In the genomic region with DNA sequence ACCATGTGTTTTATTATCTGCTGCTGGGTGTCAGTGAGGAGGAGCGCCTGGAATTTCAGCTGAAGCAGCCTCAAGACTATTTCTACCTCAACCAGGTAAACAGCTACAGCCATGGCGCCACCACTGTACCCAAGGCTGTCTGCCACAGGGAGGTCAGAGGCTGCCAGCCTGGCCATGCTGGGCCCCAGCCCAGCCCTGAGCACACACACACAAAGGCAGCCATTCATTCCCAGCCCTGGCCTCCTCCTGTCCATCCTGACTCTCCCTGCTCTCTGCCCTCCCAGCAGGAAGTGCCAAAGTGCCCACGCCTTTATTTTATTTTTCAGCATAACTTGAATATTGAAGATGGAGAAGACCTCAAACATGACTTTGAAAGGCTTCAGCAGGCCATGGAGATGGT, we compare ENCODE assay signal across 20 mouse cellular contexts. TPM values are rescaled to one million over a fixed set of nuclear protein-coding genes. Genes with fewer than 3 reads are reported as not detected.
DNase-seq lines count a peak whose midpoint lies in the region; ATAC-seq lines count a peak whose summit lies in the region.
"Had no signal": no experiment of that assay in that cellular context is flagged by ENCODE, and none has a peak within 500 bp of the region (broad histone marks: within the 10 kb centered on the region; RNA-seq: fewer than 3 reads in every experiment).

No protein-coding gene starts in this region.

- intact Hi-C loops in heart, postnatal 10 days (cut with DNase I): loop anchor here (2.0 kb wide), 1 partner anchor 50 kb away; a partner anchor contains a TSS

- no peak for DNase-seq in heart, postnatal 10 days
- DNase-seq in limb, embryonic 10.5 days (ENCODE audit: low spot score): no peak
- DNase-seq in fibroblast of lung, adult 2 months (ENCODE audit: low read depth): peak; percentile 49
- DNase-seq in hindbrain, embryonic 14.5 days (ENCODE audit: low spot score): no peak
- DNase-seq: adrenal gland, adult 8-10 months; adrenal gland, postnatal 25 days; cerebellum, adult 9-10 months; cerebellum, postnatal 14 days; forebrain, postnatal 0 days; gastrocnemius, postnatal 14 days; heart, adult 18-20 months had no signal

- WGBS in heart, embryonic 11.5 days (ENCODE audit: insufficient replicate concordance): 87% methylated on average over 3 of the region's 3 CpGs
- WGBS in limb, embryonic 15.5 days: 81% methylated on average over 3 of the region's 3 CpGs
- 94% methylated on average over 3 of the region's 3 CpGs for WGBS in limb, embryonic 10.5 days
- 91% methylated on average over 3 of the region's 3 CpGs for WGBS in hindbrain, embryonic 14.5 days

- ATAC-seq in heart, embryonic 11.5 days (replicated peaks; ENCODE audit: insufficient number of reproducible peaks, low FRiP score, low TSS enrichment): no peak
- no peak for ATAC-seq in limb, embryonic 15.5 days (ENCODE audit: insufficient number of reproducible peaks, low FRiP score, low TSS enrichment, low read depth)
- ATAC-seq in hindbrain, embryonic 14.5 days (ENCODE audit: low FRiP score): no peak
- ATAC-seq: activated CD4-positive, CD25-positive, alpha-beta regulatory T cell, adult 4 months; CD4-positive, CD25-positive, alpha-beta regulatory T cell, adult 4 months; forebrain, embryonic 14.5 days; forebrain, postnatal 0 days; hindbrain, embryonic 16.5 days; intestine, embryonic 15.5 days had no signal

- no peaks in the 10 kb centered on the region for H3K4me1 ChIP-seq in heart, embryonic 11.5 days (ENCODE audit: control insufficient read depth, insufficient read depth, low read length)
- H3K4me1 ChIP-seq in limb, embryonic 15.5 days: no peaks in the 10 kb centered on the region
- no peaks in the 10 kb centered on the region for H3K4me1 ChIP-seq in limb, embryonic 10.5 days
- no peaks in the 10 kb centered on the region for H3K4me1 ChIP-seq in hindbrain, embryonic 14.5 days (replicated peaks; ENCODE audit: control insufficient read depth, insufficient read depth, low read length)
- H3K4me1 ChIP-seq: heart, embryonic 13.5 days; hindbrain, embryonic 12.5 days; intestine, embryonic 15.5 days had no signal

- 0 out of 2 replicates have a peak overlapping the region, but pooled peaks have one; percentile 2 for H3K9ac ChIP-seq in heart, embryonic 11.5 days (ENCODE audit: low read depth, low read length)
- no peak overlapping the region for H3K9ac ChIP-seq in limb, embryonic 15.5 days
- no peak overlapping the region for H3K9ac ChIP-seq in hindbrain, embryonic 14.5 days
- H3K9ac ChIP-seq: forebrain, postnatal 0 days; heart, embryonic 13.5 days; hindbrain, embryonic 12.5 days; intestine, embryonic 15.5 days had no signal

- no peaks in the 10 kb centered on the region for H3K9me3 ChIP-seq in heart, embryonic 11.5 days (replicated peaks; ENCODE audit: control insufficient read depth, low read length)
- no peaks in the 10 kb centered on the region for H3K9me3 ChIP-seq in limb, embryonic 15.5 days
- H3K9me3 ChIP-seq in limb, embryonic 10.5 days (replicated peaks): no peaks in the 10 kb centered on the region
- H3K9me3 ChIP-seq in hindbrain, embryonic 14.5 days (ENCODE audit: control insufficient read depth, low read length): no peaks in the 10 kb centered on the region
- H3K9me3 ChIP-seq: heart, embryonic 13.5 days; hindbrain, embryonic 12.5 days; intestine, embryonic 15.5 days had no signal

- no peaks in the 10 kb centered on the region for H3K27me3 ChIP-seq in heart, embryonic 11.5 days (ENCODE audit: control insufficient read depth, insufficient read depth, low read length)
- no peaks in the 10 kb centered on the region for H3K27me3 ChIP-seq in limb, embryonic 15.5 days
- H3K27me3 ChIP-seq in limb, embryonic 10.5 days (ENCODE audit: low read depth, poor library complexity, severe bottlenecking): no peaks in the 10 kb centered on the region
- no peaks in the 10 kb centered on the region for H3K27me3 ChIP-seq in hindbrain, embryonic 14.5 days (ENCODE audit: control insufficient read depth, insufficient read depth, low read length)
- H3K27me3 ChIP-seq: heart, embryonic 13.5 days; hindbrain, embryonic 12.5 days; intestine, embryonic 15.5 days had no signal

- no peak overlapping the region for H3K27ac ChIP-seq in heart, embryonic 11.5 days (ENCODE audit: low read depth, low read length)
- peak overlapping the region; percentile 38; the same call in 1 of the 2 replicates for H3K27ac ChIP-seq in limb, embryonic 15.5 days
- no peak overlapping the region for H3K27ac ChIP-seq in limb, embryonic 10.5 days
- H3K27ac ChIP-seq in hindbrain, embryonic 14.5 days: no peak overlapping the region
- H3K27ac ChIP-seq: heart, embryonic 13.5 days; hindbrain, embryonic 12.5 days; intestine, embryonic 15.5 days had no signal

- H3K4me3 ChIP-seq in heart, embryonic 11.5 days (ENCODE audit: low read depth, low read length): no peak overlapping the region
- H3K4me3 ChIP-seq in limb, embryonic 15.5 days: no peak overlapping the region
- H3K4me3 ChIP-seq in limb, embryonic 10.5 days: no peak overlapping the region
- H3K4me3 ChIP-seq in hindbrain, embryonic 14.5 days (replicated peaks; ENCODE audit: low read length): no peak overlapping the region
- H3K4me3 ChIP-seq: heart, embryonic 13.5 days; hindbrain, embryonic 12.5 days; intestine, embryonic 15.5 days had no signal

- peaks cover 25% of the 10 kb centered on the region for H3K36me3 ChIP-seq in heart, embryonic 11.5 days (ENCODE audit: control insufficient read depth, insufficient read depth, low read length)
- H3K36me3 ChIP-seq in limb, embryonic 15.5 days: peaks cover 66% of the 10 kb centered on the region
- peaks cover 62% of the 10 kb centered on the region for H3K36me3 ChIP-seq in limb, embryonic 10.5 days
- H3K36me3 ChIP-seq in hindbrain, embryonic 14.5 days (replicated peaks; ENCODE audit: control insufficient read depth, insufficient read depth): peaks cover 62% of the 10 kb centered on the region

- no peak overlapping the region for H3K4me2 ChIP-seq in heart, embryonic 11.5 days
- no peak overlapping the region for H3K4me2 ChIP-seq in limb, embryonic 15.5 days
- no peak overlapping the region for H3K4me2 ChIP-seq in hindbrain, embryonic 14.5 days (replicated peaks)
- H3K4me2 ChIP-seq: heart, embryonic 13.5 days; hindbrain, embryonic 12.5 days; intestine, embryonic 15.5 days had no signal

RNA-seq across cellular contexts. Expression of a gene that starts 43.7 kb away (rescaled TPM):
- 73.3 and 80.7 TPM in 2 replicates for polyA plus RNA-seq in heart, embryonic 11.5 days (2014; fragmentation: Nextera tagmentation; extraction: Ambion mirVana)
- total RNA-seq in heart, postnatal 10 days (2021): 100 to 1,000 TPM; 110 to 116 TPM
- 104 and 105 TPM in 2 replicates for polyA plus RNA-seq in limb, embryonic 15.5 days (2015; fragmentation: Nextera tagmentation; extraction: Ambion mirVana)
- 92.4 and 95.0 TPM in 2 replicates for polyA plus RNA-seq in limb, embryonic 10.5 days (2016; fragmentation: Nextera tagmentation; extraction: Ambion mirVana)
- polyA plus RNA-seq in hindbrain, embryonic 14.5 days (2014; fragmentation: Nextera tagmentation; extraction: Ambion mirVana): 112 and 126 TPM in 2 replicates

RNA-seq across cellular contexts. Expression of a gene that starts 48.2 kb away (rescaled TPM):
- 2.7 and 2.9 TPM in 2 replicates for polyA plus RNA-seq in heart, embryonic 11.5 days (2014; fragmentation: Nextera tagmentation; extraction: Ambion mirVana)
- total RNA-seq in heart, postnatal 10 days (2021): 10 to 100 TPM; 10.8 to 11.3 TPM
- 5.7 and 7.0 TPM in 2 replicates for polyA plus RNA-seq in limb, embryonic 15.5 days (2015; fragmentation: Nextera tagmentation; extraction: Ambion mirVana)
- polyA plus RNA-seq in limb, embryonic 10.5 days (2016; fragmentation: Nextera tagmentation; extraction: Ambion mirVana): 4.3 and 5.4 TPM in 2 replicates
- 4.8 and 5.0 TPM in 2 replicates for polyA plus RNA-seq in hindbrain, embryonic 14.5 days (2014; fragmentation: Nextera tagmentation; extraction: Ambion mirVana)

RNA-seq across cellular contexts. Expression of a gene that starts 50.2 kb away (rescaled TPM):
- polyA plus RNA-seq in heart, embryonic 11.5 days (2014; fragmentation: Nextera tagmentation; extraction: Ambion mirVana): 113 and 116 TPM in 2 replicates
- 10 to 100 TPM; 38.9 to 52.7 TPM for total RNA-seq in heart, postnatal 10 days (2021)
- polyA plus RNA-seq in limb, embryonic 15.5 days (2015; fragmentation: Nextera tagmentation; extraction: Ambion mirVana): 52.2 and 54.9 TPM in 2 replicates
- polyA plus RNA-seq in limb, embryonic 10.5 days (2016; fragmentation: Nextera tagmentation; extraction: Ambion mirVana): 69.3 and 70.7 TPM in 2 replicates
- polyA plus RNA-seq in hindbrain, embryonic 14.5 days (2014; fragmentation: Nextera tagmentation; extraction: Ambion mirVana): 55.6 and 58.8 TPM in 2 replicates

RNA-seq across cellular contexts. Expression of a gene that starts 50.4 kb away (rescaled TPM):
- polyA plus RNA-seq in heart, embryonic 11.5 days (2014; fragmentation: Nextera tagmentation; extraction: Ambion mirVana): 15.1 and 23.3 TPM in 2 replicates
- 10 to 100 TPM; 41.0 to 43.5 TPM for total RNA-seq in heart, postnatal 10 days (2021)
- polyA plus RNA-seq in limb, embryonic 15.5 days (2015; fragmentation: Nextera tagmentation; extraction: Ambion mirVana): 25.5 and 27.1 TPM in 2 replicates
- 29.3 and 35.4 TPM in 2 replicates for polyA plus RNA-seq in limb, embryonic 10.5 days (2016; fragmentation: Nextera tagmentation; extraction: Ambion mirVana)
- 15.7 and 16.9 TPM in 2 replicates for polyA plus RNA-seq in hindbrain, embryonic 14.5 days (2014; fragmentation: Nextera tagmentation; extraction: Ambion mirVana)

RNA-seq across cellular contexts. Expression of a gene that starts 58.8 kb away (rescaled TPM):
- polyA plus RNA-seq in heart, embryonic 11.5 days (2014; fragmentation: Nextera tagmentation; extraction: Ambion mirVana): 45.7 and 47.2 TPM in 2 replicates
- total RNA-seq in heart, postnatal 10 days (2021): 10 to 100 TPM; 57.8 to 60.1 TPM
- polyA plus RNA-seq in limb, embryonic 15.5 days (2015; fragmentation: Nextera tagmentation; extraction: Ambion mirVana): 40.4 and 42.9 TPM in 2 replicates
- 77.4 and 87.2 TPM in 2 replicates for polyA plus RNA-seq in limb, embryonic 10.5 days (2016; fragmentation: Nextera tagmentation; extraction: Ambion mirVana)
- polyA plus RNA-seq in hindbrain, embryonic 14.5 days (2014; fragmentation: Nextera tagmentation; extraction: Ambion mirVana): 35.9 and 37.5 TPM in 2 replicates
